Mouse (Mus musculus) heart, postnatal 36 days (tissue): ENCODE measurements around the gene Slc10a4. TPM values are rescaled to one million over a fixed set of nuclear protein-coding genes. Genes with fewer than 3 reads are reported as not detected.
"Not testable (repeated sequence)": the region's sequence is repeated elsewhere in the genome, so short reads cannot be mapped to it uniquely, and the experiment has no call there.

ENCODE experiments used
- DNase-seq, 2 experiments: peaks; one replicate each; pipeline ENCODE4 v3.0.0; 2021 to 2022
- intact Hi-C: fragments of 180-260 bp; cut with DNase I; formaldehyde crosslinking; loops from one replicate; pipeline ENCODE4 v1.15.1; 2025
- total RNA-seq, 2 experiments: library from RNA; stranded (reverse); gene quantifications; 2 replicates each; pipeline ENCODE4 v1.2.3; 2021

Slc10a4 gene
- total RNA-seq, 2 experiments from 2014 or later: 0.28 TPM; not detected in 1

GRCm38 (mm10) chr5:73012884-73013610 lies 6.4 kb downstream of the Slc10a4 start:
- intact Hi-C loops, DNase-seq: not testable (repeated sequence)

DNA sequence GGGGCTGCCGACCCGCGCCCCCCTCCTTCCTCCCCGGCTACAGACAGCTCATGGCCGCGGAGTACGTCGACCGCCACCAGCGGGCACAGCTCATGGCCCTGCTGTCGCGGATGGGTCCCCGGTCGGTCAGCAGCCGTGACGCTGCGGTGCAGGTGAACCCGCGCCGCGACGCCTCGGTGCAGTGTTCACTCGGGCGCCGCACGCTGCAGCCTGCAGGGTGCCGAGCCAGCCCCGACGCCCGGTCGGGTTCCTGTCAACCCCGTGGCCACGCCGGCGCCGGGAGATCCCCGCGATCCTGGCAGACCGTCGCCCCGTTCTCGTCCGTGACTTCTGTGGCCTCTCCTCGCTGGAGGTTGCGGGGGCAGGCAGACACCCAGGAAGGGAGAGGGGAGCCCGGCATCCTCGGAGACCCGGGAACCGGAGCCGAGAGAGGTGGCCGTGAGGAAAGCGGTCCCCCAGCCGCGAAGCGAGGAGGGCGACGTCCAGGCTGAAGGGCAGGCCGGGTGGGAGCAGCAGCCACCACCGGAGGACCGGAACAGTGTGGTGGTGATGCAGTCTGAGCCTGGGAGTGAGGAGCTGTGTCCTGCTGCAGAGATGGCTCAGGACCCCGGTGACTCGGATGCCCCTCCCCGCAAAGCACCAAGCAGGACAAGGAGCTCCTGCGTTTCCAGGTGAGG lies 7.1 kb downstream of the Slc10a4 start:
- intact Hi-C loops, DNase-seq: not testable (repeated sequence)

DNA sequence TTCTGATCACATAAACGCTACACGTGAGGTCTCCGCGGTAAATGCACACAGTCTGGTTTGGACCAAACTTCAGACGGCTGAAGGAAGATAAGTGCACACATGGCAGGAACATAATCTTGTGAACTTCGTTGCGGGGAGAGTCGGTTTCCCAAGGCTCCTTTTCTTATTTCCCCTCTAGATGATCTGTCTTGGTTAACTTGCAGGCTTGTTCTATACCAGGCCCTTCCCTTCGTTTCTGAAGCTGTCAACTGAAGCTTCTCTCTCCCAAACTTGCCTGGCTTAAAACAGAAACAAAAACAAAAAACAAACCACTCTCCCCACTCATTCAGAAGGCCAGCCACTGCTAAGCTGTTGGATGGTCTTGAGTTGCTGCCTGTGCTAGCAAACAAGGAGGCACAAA lies 8.1 kb downstream of the Slc10a4 start:
- intact Hi-C loops: no loop called here
- DNase-seq: no peak

DNA sequence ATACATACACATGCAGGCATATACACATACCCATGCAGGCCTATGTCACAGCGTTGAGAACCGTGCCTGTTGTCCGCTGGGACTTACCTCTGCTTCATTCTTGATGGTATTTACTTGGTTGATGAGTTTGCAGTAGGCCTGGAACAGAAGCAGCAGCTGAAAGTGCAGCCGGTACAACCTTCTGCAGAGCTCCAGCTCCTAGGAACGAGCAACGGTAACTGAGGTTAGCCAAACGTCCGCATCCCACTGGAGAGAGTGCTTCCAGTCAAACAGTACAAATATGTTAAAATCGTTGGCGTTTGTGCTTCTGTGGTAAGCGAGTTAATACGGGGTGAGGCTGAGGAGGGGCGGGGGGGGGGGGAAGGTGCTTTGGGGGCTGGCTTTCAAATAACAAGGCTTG lies 17.1 kb downstream of the Slc10a4 start:
- intact Hi-C loops: no loop called here
- DNase-seq: no peak

DNA sequence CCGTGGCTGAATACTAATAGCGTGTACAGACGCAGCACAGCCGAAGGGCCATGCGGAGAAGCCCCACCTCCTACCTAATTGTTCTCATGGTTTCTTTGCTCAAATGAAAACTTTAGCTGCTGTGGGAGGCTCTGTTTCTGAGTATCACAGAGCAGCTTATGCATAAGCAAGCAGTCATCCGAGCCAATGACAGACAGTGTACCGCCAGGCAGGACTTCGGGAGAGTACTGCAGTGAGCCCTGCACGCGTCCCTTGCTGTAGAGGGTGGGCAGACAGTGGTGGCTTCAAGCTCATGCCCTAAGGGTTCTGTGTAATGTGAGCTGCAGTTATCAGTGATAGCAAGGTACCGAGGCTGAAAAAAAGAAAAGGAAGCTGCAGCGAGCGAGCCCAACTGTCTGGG lies 22.0 kb downstream of the Slc10a4 start:
- intact Hi-C loops: no loop called here
- no peak for DNase-seq

DNA sequence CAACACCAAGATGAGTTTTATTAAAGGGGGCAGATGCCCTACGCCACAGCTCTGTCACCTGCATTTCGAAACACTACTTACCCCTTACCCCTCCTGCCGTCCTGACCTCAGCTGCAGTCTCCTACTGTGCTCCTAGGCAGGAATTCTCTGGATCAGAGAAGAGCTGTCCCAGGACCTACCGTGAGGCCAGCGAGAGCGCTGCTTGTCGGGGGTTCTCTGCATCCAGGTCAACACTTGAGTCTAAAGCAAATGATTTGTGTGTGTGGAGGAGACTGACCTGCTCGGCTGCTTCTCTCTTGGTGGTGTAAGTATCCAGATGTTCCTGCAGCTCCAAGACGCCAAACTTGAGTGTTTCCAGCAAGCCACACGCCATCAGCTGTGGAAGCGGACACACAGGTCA lies 25.8 kb downstream of the Slc10a4 start:
- intact Hi-C loops: no loop called here
- DNase-seq: no peak

GRCm38 (mm10) chr5:73044055-73044454 lies 37.4 kb downstream of the Slc10a4 start:
- no peak for DNase-seq
- intact Hi-C loops: no loop called here

DNA sequence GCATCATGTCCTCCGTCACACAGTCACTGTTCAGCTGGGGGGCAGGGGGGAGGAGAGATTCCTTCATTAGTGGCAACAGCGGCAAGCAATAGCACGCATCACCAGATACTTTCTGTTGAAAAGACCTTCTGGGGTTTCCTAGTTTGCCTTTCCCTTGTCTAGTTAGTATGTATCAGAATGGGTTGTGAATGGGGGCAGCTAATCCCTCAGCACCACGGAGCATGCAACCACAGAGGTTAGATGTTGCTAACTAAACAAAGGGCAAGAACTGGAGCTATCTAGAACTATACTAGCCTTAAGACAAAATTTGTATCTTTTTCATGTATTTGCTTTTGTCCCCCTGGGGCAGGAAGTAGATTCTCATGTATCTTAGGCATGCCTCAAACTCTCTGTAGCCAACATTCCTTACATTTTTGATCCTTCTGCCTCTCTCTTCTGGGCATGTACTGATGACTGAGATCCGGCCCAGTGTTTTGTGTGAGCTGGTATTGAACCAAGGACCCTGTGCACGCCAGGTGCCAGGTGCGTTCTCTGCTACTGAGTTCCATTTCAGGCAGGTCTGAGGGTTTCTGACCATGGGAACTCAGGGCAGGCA lies 41.1 kb downstream of the Slc10a4 start:
- no peak for DNase-seq
- intact Hi-C loops: no loop called here

GRCm38 (mm10) chr5:73053933-73054332 lies 47.2 kb downstream of the Slc10a4 start:
- intact Hi-C loops: no loop called here
- no peak for DNase-seq

DNA sequence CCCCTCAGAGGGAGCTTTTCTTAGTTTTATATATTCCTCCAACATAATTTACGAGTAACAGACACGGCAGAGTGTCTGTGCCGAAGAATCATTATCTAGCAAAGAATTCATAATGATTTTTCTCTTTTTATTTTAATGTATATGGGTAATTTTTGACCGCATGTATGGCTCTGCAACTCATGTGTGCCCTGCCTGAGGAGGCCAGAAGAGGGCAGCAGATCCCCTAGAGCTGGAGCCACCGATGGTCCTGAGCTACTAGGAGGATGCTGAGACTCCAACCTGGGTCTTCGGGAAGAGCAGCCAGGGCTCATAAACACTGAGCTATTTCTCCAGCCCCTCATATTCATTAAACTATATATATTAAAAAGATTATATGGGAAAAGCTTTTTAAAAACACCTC lies 49.8 kb downstream of the Slc10a4 start:
- intact Hi-C loops: no loop called here
- no peak for DNase-seq

DNA sequence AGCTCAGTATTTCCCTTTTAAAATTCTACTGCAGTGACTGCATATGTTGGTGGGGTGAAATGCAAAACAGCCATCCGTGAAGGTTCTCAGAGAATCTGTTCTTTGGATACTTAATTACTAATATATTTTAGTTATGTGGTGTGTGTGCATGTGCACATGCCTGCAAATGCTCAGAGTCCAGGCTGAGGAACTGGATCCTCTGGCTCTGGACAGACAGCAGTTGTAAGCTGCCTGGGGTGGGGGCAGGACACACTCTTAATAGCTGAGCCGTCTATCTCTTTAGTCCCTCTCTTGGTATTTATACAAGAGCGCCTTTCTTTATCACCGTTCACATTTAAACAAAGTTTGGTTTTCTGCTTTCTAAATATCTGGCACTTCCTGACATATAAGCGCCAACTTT lies 50.3 kb downstream of the Slc10a4 start:
- intact Hi-C loops: no loop called here
- DNase-seq: no peak

DNA sequence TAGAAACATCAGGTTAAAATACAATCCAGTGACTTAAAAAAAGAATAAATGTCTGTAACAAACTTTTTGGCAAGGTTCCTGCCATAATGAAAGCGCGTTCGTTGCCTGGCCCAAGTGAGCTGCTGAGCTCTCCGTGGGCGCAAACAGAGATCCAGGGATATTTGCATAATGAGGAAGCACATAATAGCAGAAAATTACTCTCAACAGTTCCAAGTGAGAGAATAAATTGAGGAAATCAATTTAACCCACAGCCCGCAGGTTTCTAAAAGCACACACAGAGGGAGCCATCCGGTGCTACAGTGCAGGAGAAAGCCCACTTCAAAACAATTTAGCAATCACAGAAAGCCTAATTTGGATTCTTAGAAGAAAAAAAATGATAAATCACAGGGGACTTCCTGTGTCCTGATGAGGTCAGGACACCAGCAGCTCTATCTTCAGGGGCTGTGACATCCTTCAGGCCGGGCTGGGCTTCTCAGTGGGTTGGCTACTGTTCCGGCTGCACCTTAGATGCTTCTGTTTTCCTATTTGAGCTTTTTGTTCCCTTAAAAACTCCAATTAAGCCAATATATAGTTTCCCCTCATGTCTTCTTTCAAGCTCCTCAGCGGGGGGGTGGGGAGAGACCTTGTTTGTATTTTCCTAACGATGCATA lies 54.9 kb downstream of the Slc10a4 start:
- intact Hi-C loops: no loop called here
- DNase-seq: no peak

Other genes starting within 250 kb of the Slc10a4 start
- gene Tec, start 138.4 kb upstream of the Slc10a4 start, total RNA-seq: 10 to 100 TPM; 11.0 to 16.9 TPM
- gene Slain2, start 92.6 kb upstream of the Slc10a4 start, total RNA-seq: 100 to 1,000 TPM; 145 to 163 TPM
- not detected for gene Gm10135, start 32.2 kb upstream of the Slc10a4 start, total RNA-seq
- 10 to 100 TPM; 37.6 to 45.2 TPM for gene Fryl, start 249.7 kb downstream of the Slc10a4 start, total RNA-seq